Mouse (Mus musculus) testis, adult 2 months (tissue): Measurements from ENCODE around the gene Bhlhe41. TPM values are rescaled to one million over a fixed set of nuclear protein-coding genes. Genes with fewer than 3 reads are reported as not detected.

Experiments
- H3K27ac ChIP-seq: fragments of 200-500 bp; 2 replicates; pipeline ENCODE4 v1.5.1; 2012; ENCODE audit warnings: low read depth, low read length; ENCODE audit not compliant: control insufficient read depth, insufficient read depth
- H3K27me3 ChIP-seq: fragments of 200-500 bp; 2 replicates; pipeline ENCODE4 v1.6.1; 2012; ENCODE audit warnings: mild to moderate bottlenecking, low read length, moderate library complexity; ENCODE audit not compliant: control insufficient read depth, insufficient read depth
- H3K36me3 ChIP-seq: fragments of 200-500 bp; 2 replicates; pipeline ENCODE4 v1.6.1; 2012; ENCODE audit warnings: mild to moderate bottlenecking, low read length; ENCODE audit not compliant: control insufficient read depth, insufficient read depth
- H3K4me1 ChIP-seq: fragments of 200-500 bp; 2 replicates; pipeline ENCODE4 v1.6.1; 2012; ENCODE audit warnings: low read length; ENCODE audit not compliant: control insufficient read depth, insufficient read depth
- H3K4me3 ChIP-seq: fragments of 200-500 bp; 2 replicates; pipeline ENCODE4 v1.5.1; 2012; ENCODE audit warnings: low read depth, mild to moderate bottlenecking, low read length, moderate library complexity, mixed read lengths; ENCODE audit not compliant: control insufficient read depth
- CTCF ChIP-seq: fragments of 200-500 bp; IDR thresholded peaks from 2 replicates; pipeline ENCODE4 v1.5.1; 2012; ENCODE audit warnings: low read depth, mild to moderate bottlenecking, inconsistent platforms, low read length, moderate library complexity; ENCODE audit not compliant: control insufficient read depth, insufficient read depth, insufficient replicate concordance
- POLR2A ChIP-seq: fragments of 200-500 bp; IDR thresholded peaks from 2 replicates; pipeline ENCODE4 v1.6.1; 2012; ENCODE audit warnings: low read depth, mild to moderate bottlenecking, inconsistent platforms, low read length, moderate library complexity; ENCODE audit not compliant: control insufficient read depth
- polyA plus RNA-seq: library from polyadenylated mRNA; depleted of rRNA; stranded (reverse); fragments of >200 nt; gene quantifications from 2 replicates; pipeline ENCODE4 v1.2.3, GENCODE M21; 2012

The Bhlhe41 gene
- polyA plus RNA-seq, 1 experiment = 0.40 TPM

GRCm38 (mm10) chr6:145867111-145867510, 1.8 kb upstream of the Bhlhe41 start:
- no peak overlapping the region for H3K4me3 ChIP-seq
- peaks cover 28% of the 10 kb centered on the region for H3K4me1 ChIP-seq
- no peaks in the 10 kb centered on the region; the same call in 1 of the 2 replicates for H3K27me3 ChIP-seq
- TF ChIP-seq CTCF = no peak
- TF ChIP-seq POLR2A = no peak
- no peaks in the 10 kb centered on the region for H3K36me3 ChIP-seq
- H3K27ac ChIP-seq = no peak overlapping the region

GRCm38 (mm10) chr6:145865886-145866851, 811 bp upstream of the Bhlhe41 start:
- H3K36me3 ChIP-seq = no peaks in the 10 kb centered on the region
- H3K27me3 ChIP-seq = no peaks in the 10 kb centered on the region; the same call in 1 of the 2 replicates
- no peak for TF ChIP-seq CTCF
- no peak for TF ChIP-seq POLR2A
- peak overlapping the region; percentile 41 for H3K27ac ChIP-seq
- peak overlapping the region; percentile 69 for H3K4me3 ChIP-seq
- H3K4me1 ChIP-seq = peaks cover 28% of the 10 kb centered on the region

- TF ChIP-seq CTCF (no peak), POLR2A (no peak)
- Histone ChIP-seq H3K4me1 (peaks cover 28% of the 10 kb centered on the region), H3K36me3 (no peaks in the 10 kb centered on the region), H3K27ac (no peak overlapping the region), H3K27me3 (no peaks in the 10 kb centered on the region; the same call in 1 of the 2 replicates), H3K4me3 (peak overlapping the region; percentile 78)
Measured at GRCm38 (mm10) chr6:145864171-145864570, 1.2 kb downstream of the Bhlhe41 start.

- no peaks in the 10 kb centered on the region; the same call in 1 of the 2 replicates for H3K27me3 ChIP-seq
- TF ChIP-seq POLR2A (no peak), CTCF (no peak)
- H3K36me3 ChIP-seq = no peaks in the 10 kb centered on the region
- H3K27ac ChIP-seq = no peak overlapping the region
- H3K4me3 ChIP-seq = peak overlapping the region; percentile 78
- peaks cover 28% of the 10 kb centered on the region for H3K4me1 ChIP-seq
Measured at GRCm38 (mm10) chr6:145863065-145863971, 2.0 kb downstream of the Bhlhe41 start.

GRCm38 (mm10) chr6:145862739-145863064, 2.7 kb downstream of the Bhlhe41 start:
- H3K36me3 ChIP-seq = no peaks in the 10 kb centered on the region
- H3K4me3 ChIP-seq = peak overlapping the region; percentile 78
- no peak overlapping the region for H3K27ac ChIP-seq
- H3K27me3 ChIP-seq = no peaks in the 10 kb centered on the region; the same call in 1 of the 2 replicates
- TF ChIP-seq POLR2A = no peak
- TF ChIP-seq CTCF = no peak
- peaks cover 28% of the 10 kb centered on the region for H3K4me1 ChIP-seq

GRCm38 (mm10) chr6:145862321-145862720, 3.0 kb downstream of the Bhlhe41 start:
- peaks cover 28% of the 10 kb centered on the region for H3K4me1 ChIP-seq
- H3K27me3 ChIP-seq = no peaks in the 10 kb centered on the region; the same call in 1 of the 2 replicates
- no peak overlapping the region for H3K27ac ChIP-seq

More at GRCm38 (mm10) chr6:145862321-145862720, 3.0 kb downstream of the Bhlhe41 start:
- no peaks in the 10 kb centered on the region for H3K36me3 ChIP-seq
- no peak for TF ChIP-seq CTCF
- TF ChIP-seq POLR2A = no peak
- no peak overlapping the region; the same call in 1 of the 2 replicates for H3K4me3 ChIP-seq
